8 mouse cellular contexts compared by ENCODE assay signal in genomic region chr15:79933670-79934514, GRCm38 (mm10). TPM values are rescaled to one million over a fixed set of nuclear protein-coding genes. Genes with fewer than 3 reads are reported as not detected.
DNase-seq lines count a peak whose midpoint lies in the region; ATAC-seq and TF ChIP-seq lines count a peak whose summit lies in the region.

No protein-coding gene starts in this region.

- H3K9ac ChIP-seq in limb, embryonic 13.5 days, result no peak overlapping the region
- H3K9ac ChIP-seq in stomach, postnatal 0 days (ENCODE audit: low read length), result no peak overlapping the region

- DNase-seq in CD4-positive, CD25-positive, alpha-beta regulatory T cell, adult 2 months (ENCODE audit: low read depth, low spot score), result peak; percentile 56
- DNase-seq in thymus, postnatal 4 days, result peak; percentile 52
- no peak for DNase-seq in thymus, postnatal 0 days (ENCODE audit: low spot score)
- DNase-seq in stomach, postnatal 0 days (ENCODE audit: low spot score), result no peak
- DNase-seq in urinary bladder, adult 18-20 months (ENCODE audit: low spot score in 2 of 2), result no peak
- DNase-seq in right cerebral cortex, postnatal 10 days (ENCODE audit: low spot score in 2 of 2), result no peak

- peak overlapping the region; percentile 87 for H3K4me2 ChIP-seq in limb, embryonic 13.5 days (replicated peaks)
- peak overlapping the region; percentile 19 for H3K4me2 ChIP-seq in stomach, postnatal 0 days (replicated peaks; ENCODE audit: low read depth)

- no peaks in the 10 kb centered on the region for H3K36me3 ChIP-seq in limb, embryonic 13.5 days
- no peaks in the 10 kb centered on the region for H3K36me3 ChIP-seq in stomach, postnatal 0 days (ENCODE audit: control insufficient read depth, insufficient read depth, low read length)

- peaks cover 23% of the 10 kb centered on the region for H3K4me1 ChIP-seq in limb, embryonic 13.5 days
- 0 out of 2 replicates have a peak, but pooled peaks cover 2% of the 10 kb centered on the region for H3K4me1 ChIP-seq in stomach, postnatal 0 days (replicated peaks; ENCODE audit: control insufficient read depth, insufficient read depth)

- H3K9me3 ChIP-seq in limb, embryonic 13.5 days, result no peaks in the 10 kb centered on the region
- no peaks in the 10 kb centered on the region for H3K9me3 ChIP-seq in stomach, postnatal 0 days (ENCODE audit: control insufficient read depth, low read length)

- TF ChIP-seq EP300 in stomach, postnatal 0 days (optimal IDR thresholded peaks at IDR 0.05), result no peak

- peak overlapping the region; percentile 69 for H3K4me3 ChIP-seq in limb, embryonic 13.5 days
- no peak overlapping the region for H3K4me3 ChIP-seq in stomach, postnatal 0 days (ENCODE audit: low read depth, low read length)

- H3K27me3 ChIP-seq in limb, embryonic 13.5 days, result peaks cover 50% of the 10 kb centered on the region
- no peaks in the 10 kb centered on the region for H3K27me3 ChIP-seq in stomach, postnatal 0 days (ENCODE audit: control insufficient read depth, insufficient read depth, low read length)

- no peak overlapping the region for H3K27ac ChIP-seq in limb, embryonic 13.5 days
- H3K27ac ChIP-seq in stomach, postnatal 0 days (replicated peaks), result no peak overlapping the region

- ATAC-seq in CD4-positive, CD25-positive, alpha-beta regulatory T cell, adult 4 months, result no peak
- no peak for ATAC-seq in limb, embryonic 13.5 days (ENCODE audit: low FRiP score, low read depth)
- ATAC-seq in stomach, postnatal 0 days (ENCODE audit: low FRiP score, low TSS enrichment), result no peak

- WGBS in limb, embryonic 13.5 days, result under 1% methylated on average over 22 of the region's 22 CpGs
- WGBS in stomach, postnatal 0 days, result 9% methylated on average over 22 of the region's 22 CpGs

- no peak for TF ChIP-seq CTCF in stomach, postnatal 0 days (IDR thresholded peaks at IDR 0.05; ENCODE audit: low read depth)

RNA-seq across cellular contexts. Expression of gene Cbx7, which starts 37.0 kb away (rescaled TPM):
- polyA plus RNA-seq in CD4-positive, CD25-positive, alpha-beta regulatory T cell, adult 4 months (2017; shearing (Covaris generic)), result 10 to 100 TPM; 48.1 to 54.3 TPM
- polyA plus RNA-seq in thymus, postnatal 0 days (2015; fragmentation: Nextera tagmentation; extraction: Ambion mirVana), result 8.3 and 10.1 TPM in 2 replicates
- polyA plus RNA-seq in limb, embryonic 13.5 days (2015; fragmentation: Nextera tagmentation; extraction: Ambion mirVana), result 1.8 and 2.2 TPM in 2 replicates
- 4.8 and 5.5 TPM in 2 replicates for polyA plus RNA-seq in stomach, postnatal 0 days (2015; fragmentation: Nextera tagmentation; extraction: Ambion mirVana)

RNA-seq across cellular contexts. Expression of gene Apobec3, which starts 42.4 kb away (rescaled TPM):
- polyA plus RNA-seq in CD4-positive, CD25-positive, alpha-beta regulatory T cell, adult 4 months (2017; shearing (Covaris generic)), result 100 to 1,000 TPM; 560 to 705 TPM
- polyA plus RNA-seq in thymus, postnatal 0 days (2015; fragmentation: Nextera tagmentation; extraction: Ambion mirVana), result 149 and 159 TPM in 2 replicates
- polyA plus RNA-seq in limb, embryonic 13.5 days (2015; fragmentation: Nextera tagmentation; extraction: Ambion mirVana), result 13.5 and 14.1 TPM in 2 replicates
- 18.2 and 18.5 TPM in 2 replicates for polyA plus RNA-seq in stomach, postnatal 0 days (2015; fragmentation: Nextera tagmentation; extraction: Ambion mirVana)

Comparison
In these comparisons a context has a peak if more than half of its experiments do, and no peak if none do; other contexts are left out.
1. DNase-seq: peak in CD4-positive, CD25-positive, alpha-beta regulatory T cell, adult 2 months (single experiment) and thymus, postnatal 4 days (single experiment); none in thymus, postnatal 0 days (single experiment), stomach, postnatal 0 days (single experiment), urinary bladder, adult 18-20 months (0 of 2) and right cerebral cortex, postnatal 10 days (0 of 2).